Mouse (Mus musculus) limb, embryonic 13.5 days (tissue): ENCODE data around the gene Gsdma3. TPM values are rescaled to one million over a fixed set of nuclear protein-coding genes. Genes with fewer than 3 reads are reported as not detected.
"Not testable (repeated sequence)": the region's sequence is repeated elsewhere in the genome, so short reads cannot be mapped to it uniquely, and the experiment has no call there.

Experiments used
- ATAC-seq: fragments of 200-750 bp; cut with Nextera tagmentation; 2 replicates; pipeline ENCODE4 v1.8.0; 2017; ENCODE audit warnings: low read depth, moderate number of reproducible peaks, moderate TSS enrichment; ENCODE audit not compliant: low FRiP score
- H3K27ac ChIP-seq: fragments of 300-500 bp; sonication (generic); 2 replicates; pipeline ENCODE4 v1.5.1; 2015; ENCODE audit warnings: inconsistent platforms, mild to moderate bottlenecking, moderate library complexity
- H3K27me3 ChIP-seq: fragments of 300-500 bp; sonication (generic); 2 replicates; pipeline ENCODE4 v1.6.1; 2015; ENCODE audit warnings: mild to moderate bottlenecking, inconsistent platforms
- H3K36me3 ChIP-seq: fragments of 300-500 bp; sonication (generic); 2 replicates; pipeline ENCODE4 v1.6.1; 2015; ENCODE audit warnings: inconsistent platforms, mild to moderate bottlenecking, moderate library complexity
- H3K4me1 ChIP-seq: fragments of 300-500 bp; sonication (generic); 2 replicates; pipeline ENCODE4 v1.6.1; 2015; ENCODE audit warnings: inconsistent platforms
- H3K4me2 ChIP-seq: fragments of 300-500 bp; sonication (generic); replicated peaks from 2 replicates; pipeline ENCODE4 v1.6.1; 2015; ENCODE audit warnings: inconsistent platforms, mild to moderate bottlenecking, moderate library complexity
- H3K4me3 ChIP-seq: fragments of 300-500 bp; sonication (generic); 2 replicates; pipeline ENCODE4 v1.5.1; 2015; ENCODE audit warnings: moderate library complexity, mild to moderate bottlenecking, inconsistent platforms
- H3K9ac ChIP-seq: fragments of 300-500 bp; sonication (generic); 2 replicates; pipeline ENCODE4 v1.6.1; 2015; ENCODE audit warnings: mild to moderate bottlenecking, inconsistent platforms
- H3K9me3 ChIP-seq: fragments of 300-500 bp; sonication (generic); 2 replicates; pipeline ENCODE4 v1.6.1; 2016; ENCODE audit warnings: inconsistent platforms
- WGBS: fragments of 180-500 bp; shearing (Covaris S2); methylation state at CpG from one replicate; pipeline ENCODE4 v1.1.7; 2015; 5-methylcytosine and 5-hydroxymethylcytosine counted together
- polyA plus RNA-seq: library from polyadenylated mRNA; unstranded; fragments of >200 nt; fragmentation: Nextera tagmentation; extraction: Ambion mirVana; gene quantifications from 2 replicates; pipeline ENCODE4 v1.2.1, GENCODE M21; 2015

Gsdma3 gene
- polyA plus RNA-seq, 1 experiment from 2014 or later: not detected

- Histone ChIP-seq H3K4me1 (no peaks in the 10 kb centered on the region), H3K4me2 (no peak overlapping the region), H3K36me3 (no peaks in the 10 kb centered on the region), H3K27ac (no peak overlapping the region), H3K27me3 (peaks cover 24% of the 10 kb centered on the region), H3K9ac (no peak overlapping the region), H3K4me3 (no peak overlapping the region), H3K9me3 (no peaks in the 10 kb centered on the region)
- WGBS: 78% methylated on average over 3 of the region's 3 CpGs
- no peak for ATAC-seq
Measured at GRCm38 (mm10) chr11:98644757-98645156, 18.6 kb downstream of the Gsdma3 start.

GRCm38 (mm10) chr11:98645946-98646345 lies 19.8 kb downstream of the Gsdma3 start:
- Histone ChIP-seq H3K4me1 (no peaks in the 10 kb centered on the region), H3K27ac (no peak overlapping the region), H3K9me3 (no peaks in the 10 kb centered on the region), H3K4me2 (no peak overlapping the region), H3K4me3 (no peak overlapping the region), H3K27me3 (peaks cover 20% of the 10 kb centered on the region), H3K9ac (no peak overlapping the region), H3K36me3 (no peaks in the 10 kb centered on the region)
- no peak for ATAC-seq
- WGBS: 77% methylated on average over 2 of the region's 2 CpGs

- ATAC-seq: no peak
Measured at GRCm38 (mm10) chr11:98646459-98646858, 20.3 kb downstream of the Gsdma3 start, which contains the start of gene Gsdma2. Gsdma2 (plus strand) TSS chr11:98646759.

GRCm38 (mm10) chr11:98655076-98655475 lies 28.9 kb downstream of the Gsdma3 start:
- H3K36me3 ChIP-seq, H3K27ac ChIP-seq, ATAC-seq, H3K9me3 ChIP-seq, H3K4me1 ChIP-seq, H3K9ac ChIP-seq, H3K4me2 ChIP-seq, H3K4me3 ChIP-seq: not testable (repeated sequence)
- WGBS: 7% methylated on average over 7 of the region's 7 CpGs
- peaks cover 12% of the 10 kb centered on the region; the same call in 1 of the 2 replicates for H3K27me3 ChIP-seq

More at GRCm38 (mm10) chr11:98646459-98646858, 20.3 kb downstream of the Gsdma3 start, which contains the start of gene Gsdma2:
- no peak within 1 kb of the TSS for H3K27ac ChIP-seq
- no peak within 1 kb of the TSS for H3K4me2 ChIP-seq
- no peak within 1 kb of the TSS for H3K4me3 ChIP-seq
- H3K9me3 ChIP-seq: no peaks in the 10 kb centered on the region
- H3K36me3 ChIP-seq: no peaks in the 10 kb centered on the region
- no peak within 1 kb of the TSS for H3K9ac ChIP-seq
- peaks cover 20% of the 10 kb centered on the region for H3K27me3 ChIP-seq
- WGBS: 62% methylated on average over 2 of the region's 2 CpGs
- H3K4me1 ChIP-seq: no peaks in the 10 kb centered on the region

- 10% methylated on average over 6 of the region's 6 CpGs for WGBS
- ATAC-seq: 0 out of 2 replicates have a peak, but pooled peaks have one; percentile 15
- H3K27me3 ChIP-seq: peaks cover 13% of the 10 kb centered on the region
- H3K9me3 ChIP-seq: no peaks in the 10 kb centered on the region
- no peak overlapping the region for H3K9ac ChIP-seq
- peak overlapping the region; percentile 23 for H3K4me2 ChIP-seq
- no peak overlapping the region for H3K27ac ChIP-seq
- no peaks in the 10 kb centered on the region for H3K36me3 ChIP-seq
- H3K4me3 ChIP-seq: no peak overlapping the region
- no peaks in the 10 kb centered on the region for H3K4me1 ChIP-seq
Measured at GRCm38 (mm10) chr11:98660517-98660916, 34.4 kb downstream of the Gsdma3 start.

- no peak within 1 kb of the TSS for H3K27ac ChIP-seq
- no peak within 1 kb of the TSS for H3K4me3 ChIP-seq
Measured at GRCm38 (mm10) chr11:98664091-98664490, 37.9 kb downstream of the Gsdma3 start, which contains the start of gene Gsdma. Gsdma (plus strand) TSS chr11:98664351.

GRCm38 (mm10) chr11:98668984-98669383 lies 42.8 kb downstream of the Gsdma3 start:
- Histone ChIP-seq H3K27me3 (peaks cover 54% of the 10 kb centered on the region), H3K36me3 (no peaks in the 10 kb centered on the region), H3K4me1 (no peaks in the 10 kb centered on the region), H3K9ac (no peak overlapping the region), H3K27ac (no peak overlapping the region), H3K9me3 (no peaks in the 10 kb centered on the region), H3K4me3 (no peak overlapping the region), H3K4me2 (no peak overlapping the region)
- WGBS: 58% methylated on average over 2 of the region's 2 CpGs
- no peak for ATAC-seq

More at GRCm38 (mm10) chr11:98664091-98664490, 37.9 kb downstream of the Gsdma3 start, which contains the start of gene Gsdma:
- WGBS: 22% methylated on average over 4 of the region's 4 CpGs
- H3K4me2 ChIP-seq: no peak within 1 kb of the TSS
- no peaks in the 10 kb centered on the region for H3K4me1 ChIP-seq
- H3K9me3 ChIP-seq: no peaks in the 10 kb centered on the region
- no peaks in the 10 kb centered on the region for H3K36me3 ChIP-seq
- no peak within 1 kb of the TSS for H3K9ac ChIP-seq
- peaks cover 41% of the 10 kb centered on the region for H3K27me3 ChIP-seq
- ATAC-seq: no peak

- Histone ChIP-seq H3K27me3 (peaks cover 48% of the 10 kb centered on the region), H3K36me3 (no peaks in the 10 kb centered on the region), H3K27ac (no peak overlapping the region), H3K4me2 (no peak overlapping the region), H3K4me3 (no peak overlapping the region), H3K9ac (no peak overlapping the region), H3K4me1 (no peaks in the 10 kb centered on the region), H3K9me3 (no peaks in the 10 kb centered on the region)
- no peak for ATAC-seq
- 73% methylated on average over 3 of the region's 3 CpGs for WGBS
Measured at GRCm38 (mm10) chr11:98671284-98671815, 45.2 kb downstream of the Gsdma3 start.

GRCm38 (mm10) chr11:98671857-98672256 lies 45.7 kb downstream of the Gsdma3 start:
- 58% methylated on average over 5 of the region's 5 CpGs for WGBS
- Histone ChIP-seq H3K36me3 (no peaks in the 10 kb centered on the region), H3K9me3 (no peaks in the 10 kb centered on the region), H3K27me3 (peaks cover 43% of the 10 kb centered on the region), H3K4me3 (no peak overlapping the region), H3K4me2 (no peak overlapping the region), H3K27ac (no peak overlapping the region), H3K9ac (no peak overlapping the region), H3K4me1 (no peaks in the 10 kb centered on the region)
- ATAC-seq: no peak

GRCm38 (mm10) chr11:98672482-98672881 lies 46.3 kb downstream of the Gsdma3 start:
- Histone ChIP-seq H3K27ac (no peak overlapping the region), H3K9me3 (no peaks in the 10 kb centered on the region), H3K4me2 (no peak overlapping the region), H3K27me3 (peaks cover 37% of the 10 kb centered on the region), H3K36me3 (no peaks in the 10 kb centered on the region), H3K9ac (no peak overlapping the region), H3K4me3 (no peak overlapping the region), H3K4me1 (no peaks in the 10 kb centered on the region)
- ATAC-seq: no peak
- 90% methylated on average over 5 of the region's 5 CpGs for WGBS

- not testable (repeated sequence) for H3K27ac ChIP-seq, H3K36me3 ChIP-seq, H3K4me3 ChIP-seq, H3K9me3 ChIP-seq, H3K4me1 ChIP-seq, H3K9ac ChIP-seq, ATAC-seq
- Histone ChIP-seq H3K4me2 (peak overlapping the region; percentile 42), H3K27me3 (peaks cover 30% of the 10 kb centered on the region)
- 6% methylated on average over 7 of the region's 7 CpGs for WGBS
Measured at GRCm38 (mm10) chr11:98673136-98673535, 47.0 kb downstream of the Gsdma3 start.

GRCm38 (mm10) chr11:98675829-98676363 lies 49.7 kb downstream of the Gsdma3 start:
- H3K4me2 ChIP-seq: no peak overlapping the region
- H3K4me1 ChIP-seq: no peaks in the 10 kb centered on the region
- ATAC-seq: no peak
- H3K36me3 ChIP-seq: no peaks in the 10 kb centered on the region
- no peaks in the 10 kb centered on the region for H3K9me3 ChIP-seq
- WGBS: 33% methylated on average over 7 of the region's 7 CpGs
- H3K27me3 ChIP-seq: peaks cover 13% of the 10 kb centered on the region
- no peak overlapping the region for H3K27ac ChIP-seq
- H3K4me3 ChIP-seq: no peak overlapping the region
- H3K9ac ChIP-seq: peak overlapping the region; percentile 13; the same call in 1 of the 2 replicates

- no peaks in the 10 kb centered on the region; the same call in 1 of the 2 replicates for H3K36me3 ChIP-seq
- peaks cover 16% of the 10 kb centered on the region for H3K4me1 ChIP-seq
- no peaks in the 10 kb centered on the region for H3K27me3 ChIP-seq
- no peaks in the 10 kb centered on the region for H3K9me3 ChIP-seq
- 91% methylated on average over 1 of the region's 1 CpGs for WGBS
- no peak overlapping the region for H3K4me3 ChIP-seq
- H3K4me2 ChIP-seq: no peak overlapping the region
- no peak for ATAC-seq
- H3K27ac ChIP-seq: no peak overlapping the region
- H3K9ac ChIP-seq: no peak overlapping the region
Measured at GRCm38 (mm10) chr11:98680023-98680422, 53.9 kb downstream of the Gsdma3 start.
